Mouse (Mus musculus) cerebellum, adult 2 months (tissue): ENCODE results near the gene Zfp524.

ENCODE experiments used
- CTCF ChIP-seq: fragments of 200-500 bp; IDR thresholded peaks from 2 replicates; pipeline ENCODE4 v1.5.1; 2011; ENCODE audit warnings: low read depth, mild to moderate bottlenecking, control low read depth, low read length, moderate library complexity, borderline replicate concordance; ENCODE audit not compliant: insufficient read depth
- POLR2A ChIP-seq: fragments of 200-500 bp; IDR thresholded peaks from 2 replicates; pipeline ENCODE4 v1.6.1; 2011; ENCODE audit warnings: low read length, control low read depth, borderline replicate concordance; ENCODE audit not compliant: insufficient read depth

- TF ChIP-seq POLR2A (no peak), CTCF (no peak)
Measured at GRCm38 (mm10) chr7:5036136-5036535, 21.9 kb downstream of the Zfp524 start.
